Mouse (Mus musculus): ENCODE measurements around the gene Otulin.

Gene Otulin

GRCm38 (mm10) chr15:27549071-27549470 lies 81.4 kb downstream of the Otulin start:
- DNase-seq = no peak

GRCm38 (mm10) chr15:27548110-27548509 lies 82.4 kb downstream of the Otulin start:
- DNase-seq = no peak

- DNase-seq = no peak
These were observed 85.3 kb downstream of the Otulin start for GRCm38 (mm10) chr15:27545203-27545602.

GRCm38 (mm10) chr15:27539745-27540144 lies 90.7 kb downstream of the Otulin start:
- DNase-seq = no peak

GRCm38 (mm10) chr15:27537519-27538223 lies 92.8 kb downstream of the Otulin start:
- no peak for DNase-seq

GRCm38 (mm10) chr15:27536771-27537170 lies 93.7 kb downstream of the Otulin start:
- DNase-seq = no peak

- DNase-seq = no peak
These were observed 94.3 kb downstream of the Otulin start for GRCm38 (mm10) chr15:27536186-27536585.

- DNase-seq = no peak
These were observed 94.8 kb downstream of the Otulin start for GRCm38 (mm10) chr15:27535681-27536080.

GRCm38 (mm10) chr15:27533036-27533435 lies 97.5 kb downstream of the Otulin start:
- DNase-seq = no peak

- DNase-seq = no peak
These were observed 100.5 kb downstream of the Otulin start for GRCm38 (mm10) chr15:27530023-27530422.

GRCm38 (mm10) chr15:27528896-27529295 lies 101.6 kb downstream of the Otulin start:
- no peak for DNase-seq

GRCm38 (mm10) chr15:27525233-27526005 lies 105.1 kb downstream of the Otulin start:
- no peak for DNase-seq

- DNase-seq = no peak
These were observed 110.6 kb downstream of the Otulin start for GRCm38 (mm10) chr15:27519857-27520256.

- DNase-seq = no peak
These were observed 112.5 kb downstream of the Otulin start for GRCm38 (mm10) chr15:27518026-27518425.

- DNase-seq = no peak
These were observed 113.6 kb downstream of the Otulin start for GRCm38 (mm10) chr15:27516927-27517326.

- DNase-seq = no peak
These were observed 121.5 kb downstream of the Otulin start for GRCm38 (mm10) chr15:27508982-27509381.

GRCm38 (mm10) chr15:27508169-27508568 lies 122.3 kb downstream of the Otulin start:
- no peak for DNase-seq

- DNase-seq = no peak
These were observed 123.4 kb downstream of the Otulin start for GRCm38 (mm10) chr15:27506893-27507596.

- DNase-seq = peak; percentile 51
These were observed 124.2 kb downstream of the Otulin start for GRCm38 (mm10) chr15:27506127-27506886.

- DNase-seq = no peak
These were observed 126.4 kb downstream of the Otulin start for GRCm38 (mm10) chr15:27503801-27504730.

- DNase-seq = no peak
These were observed 127.3 kb downstream of the Otulin start for GRCm38 (mm10) chr15:27503221-27503620.

- DNase-seq = no peak
These were observed 128.2 kb downstream of the Otulin start for GRCm38 (mm10) chr15:27502338-27502737.

Data from liver (tissue).